Mouse (Mus musculus) ES-E14 (cell line): ENCODE results near the gene Nmrk1.

Source experiments
- CHD2 ChIP-seq: IDR thresholded peaks from 2 replicates; pipeline ENCODE4 v1.6.1; 2014; ENCODE audit warnings: mild to moderate bottlenecking, low read depth, low read length, inconsistent platforms
- HCFC1 ChIP-seq: IDR thresholded peaks from 2 replicates; pipeline ENCODE4 v1.6.1; 2012; ENCODE audit warnings: low read length, inconsistent platforms, borderline replicate concordance; ENCODE audit not compliant: insufficient read depth
- ZC3H11A ChIP-seq: IDR thresholded peaks from 2 replicates; pipeline ENCODE4 v1.6.1; 2012; ENCODE audit warnings: low read depth, mild to moderate bottlenecking, inconsistent platforms, low read length, borderline replicate concordance
- ZNF384 ChIP-seq: IDR thresholded peaks from 2 replicates; pipeline ENCODE4 v1.6.1; 2012; ENCODE audit warnings: low read depth, low read length, inconsistent platforms

- TF ChIP-seq ZNF384 = no peak
- TF ChIP-seq ZC3H11A = no peak
- TF ChIP-seq CHD2 = no peak
- no peak for TF ChIP-seq HCFC1
These were observed 28.7 kb downstream of the Nmrk1 start for GRCm38 (mm10) chr19:18660466-18660865.
